Mouse (Mus musculus) MEL (cell line): ENCODE data around the gene Tnfsf12.

ENCODE experiments used
- CTCF ChIP-seq, 3 experiments: IDR thresholded peaks in 2 of 3; conservative IDR thresholded peaks in 1 of 3; 2 replicates each; pipeline ENCODE4 v1.5.1; 2011 to 2012; ENCODE audit warnings: low read length in 3 of 3, low read depth in 2 of 3, mild to moderate bottlenecking in 2 of 3, improper control_type of control experiment in 1 of 3, inconsistent platforms in 1 of 3, mixed read lengths in 1 of 3, moderate library complexity in 1 of 3; ENCODE audit not compliant: control insufficient read depth in 1 of 3, insufficient read depth in 1 of 3, poor library complexity in 1 of 3, severe bottlenecking in 1 of 3
- ELF1 ChIP-seq: IDR thresholded peaks from 2 replicates; pipeline ENCODE4 v1.6.1; 2014; ENCODE audit warnings: low read depth, mild to moderate bottlenecking, inconsistent platforms, low read length, improper control_type of control experiment, moderate library complexity
- ETS1 ChIP-seq: IDR thresholded peaks from 2 replicates; pipeline ENCODE4 v1.6.1; 2012; ENCODE audit warnings: low read depth, mild to moderate bottlenecking, inconsistent platforms, low read length, improper control_type of control experiment, moderate library complexity
- GABPA ChIP-seq: IDR thresholded peaks from 2 replicates; pipeline ENCODE4 v1.6.1; 2012; ENCODE audit warnings: low read depth, mild to moderate bottlenecking, inconsistent platforms, low read length, improper control_type of control experiment, moderate library complexity
- GATA1 ChIP-seq: IDR thresholded peaks from 2 replicates; pipeline ENCODE4 v1.6.1; 2011; ENCODE audit warnings: low read depth, low read length, improper control_type of control experiment
- KAT2A ChIP-seq: conservative IDR thresholded peaks from 2 replicates; pipeline ENCODE4 v1.6.1; 2012; ENCODE audit warnings: low read depth, low read length, improper control_type of control experiment, inconsistent platforms
- MAFK ChIP-seq: IDR thresholded peaks from 2 replicates; pipeline ENCODE4 v1.6.1; 2011; ENCODE audit warnings: low read depth, mild to moderate bottlenecking, low read length, improper control_type of control experiment, borderline replicate concordance
- MAX ChIP-seq: IDR thresholded peaks from 2 replicates; pipeline ENCODE4 v1.6.1; 2011; ENCODE audit warnings: low read length, improper control_type of control experiment
- POLR2A ChIP-seq, 2 experiments: IDR thresholded peaks; 2 replicates each; pipeline ENCODE4 v1.6.1; 2011 to 2012; ENCODE audit warnings: low read length in 2 of 2, mild to moderate bottlenecking in 2 of 2, control low read depth in 1 of 2, improper control_type of control experiment in 1 of 2, low read depth in 1 of 2, moderate library complexity in 1 of 2; ENCODE audit not compliant: control insufficient read depth in 1 of 2, insufficient read depth in 1 of 2, poor library complexity in 1 of 2
- RCOR1 ChIP-seq: IDR thresholded peaks from 2 replicates; pipeline ENCODE4 v1.6.1; 2012; ENCODE audit warnings: low read depth, mild to moderate bottlenecking, inconsistent platforms, low read length, improper control_type of control experiment
- SMC3 ChIP-seq: IDR thresholded peaks from 2 replicates; pipeline ENCODE4 v1.6.1; 2011; ENCODE audit warnings: low read depth, low read length, improper control_type of control experiment
- ZC3H11A ChIP-seq: IDR thresholded peaks from 2 replicates; pipeline ENCODE4 v1.6.1; 2012; ENCODE audit warnings: low read depth, mild to moderate bottlenecking, inconsistent platforms, low read length, improper control_type of control experiment

DNA sequence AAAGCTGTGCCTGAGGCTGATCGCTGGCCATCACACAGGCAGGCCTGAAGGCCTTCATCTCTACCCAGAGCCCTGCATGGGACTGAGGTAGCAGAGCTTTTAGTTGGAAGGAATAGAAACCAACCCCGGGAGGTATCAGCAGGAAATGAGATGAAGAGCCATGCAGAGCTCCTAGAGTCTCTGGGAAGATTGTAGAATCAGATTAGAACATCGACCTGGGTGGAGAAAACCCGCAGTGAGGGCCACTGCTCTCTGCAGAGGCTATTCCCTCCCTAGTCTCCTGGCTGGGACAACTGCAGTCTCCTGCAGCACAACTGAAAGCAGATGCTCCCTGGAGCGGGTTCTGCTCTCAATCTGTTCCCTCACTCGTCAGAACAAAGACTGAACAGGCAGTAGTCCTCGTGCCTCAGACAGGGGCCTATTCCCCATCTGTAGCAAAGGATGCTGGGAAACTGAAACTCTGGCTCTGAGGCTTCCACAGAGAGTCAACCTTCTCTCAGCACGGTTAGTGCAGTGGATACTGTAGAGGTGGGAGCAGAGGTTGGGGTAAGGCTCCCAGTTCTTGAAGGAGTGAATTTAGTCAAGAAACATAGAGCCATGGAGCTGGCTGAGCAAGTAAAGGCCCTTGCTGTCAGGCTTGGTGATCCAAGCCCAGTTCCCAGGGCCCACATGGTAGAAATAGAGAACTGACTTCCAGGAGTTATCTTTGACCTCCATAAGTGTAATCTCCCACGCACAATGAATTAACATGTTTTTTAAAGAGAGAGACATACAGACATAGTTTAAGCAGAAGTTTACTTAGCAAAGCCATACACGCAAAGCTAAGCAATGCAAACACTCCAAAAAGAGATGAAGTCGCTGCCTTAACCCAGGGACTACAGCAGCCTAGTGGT, 14.2 kb upstream of the Tnfsf12 start:
- TF ChIP-seq POLR2A (IDR thresholded peaks at IDR 0.05; ENCODE audit: control insufficient read depth in 1 of 2, insufficient read depth in 1 of 2, low read depth in 1 of 2, low read length in 2 of 2, poor library complexity in 1 of 2) (no peak), RCOR1 (no peak), GATA1 (no peak), MAFK (no peak), CTCF (IDR thresholded peaks at IDR 0.05 in 2 of 3, conservative IDR thresholded peaks at IDR 0.05 in 1 of 3; ENCODE audit: control insufficient read depth in 1 of 3, insufficient read depth in 1 of 3, low read depth in 2 of 3, low read length in 3 of 3, poor library complexity in 1 of 3, severe bottlenecking in 1 of 3) (no peak), ETS1 (no peak), MAX (no peak), SMC3 (no peak), ZC3H11A (no peak), KAT2A (no peak), GABPA (no peak), ELF1 (no peak)
